Mouse (Mus musculus) cortical plate, adult 2 months (tissue): Measurements from ENCODE around the gene Shank1.

Source experiments
- CTCF ChIP-seq: fragments of 200-500 bp; IDR thresholded peaks from 2 replicates; pipeline ENCODE4 v1.5.1; 2011; ENCODE audit warnings: mild to moderate bottlenecking, control low read depth, low read length; ENCODE audit not compliant: insufficient read depth; ENCODE audit errors: extremely low read depth
- POLR2A ChIP-seq: fragments of 200-500 bp; IDR thresholded peaks from 2 replicates; pipeline ENCODE4 v1.6.1; 2011; ENCODE audit warnings: mild to moderate bottlenecking, low read length, control low read depth; ENCODE audit not compliant: insufficient read depth; ENCODE audit errors: extremely low read depth

DNA sequence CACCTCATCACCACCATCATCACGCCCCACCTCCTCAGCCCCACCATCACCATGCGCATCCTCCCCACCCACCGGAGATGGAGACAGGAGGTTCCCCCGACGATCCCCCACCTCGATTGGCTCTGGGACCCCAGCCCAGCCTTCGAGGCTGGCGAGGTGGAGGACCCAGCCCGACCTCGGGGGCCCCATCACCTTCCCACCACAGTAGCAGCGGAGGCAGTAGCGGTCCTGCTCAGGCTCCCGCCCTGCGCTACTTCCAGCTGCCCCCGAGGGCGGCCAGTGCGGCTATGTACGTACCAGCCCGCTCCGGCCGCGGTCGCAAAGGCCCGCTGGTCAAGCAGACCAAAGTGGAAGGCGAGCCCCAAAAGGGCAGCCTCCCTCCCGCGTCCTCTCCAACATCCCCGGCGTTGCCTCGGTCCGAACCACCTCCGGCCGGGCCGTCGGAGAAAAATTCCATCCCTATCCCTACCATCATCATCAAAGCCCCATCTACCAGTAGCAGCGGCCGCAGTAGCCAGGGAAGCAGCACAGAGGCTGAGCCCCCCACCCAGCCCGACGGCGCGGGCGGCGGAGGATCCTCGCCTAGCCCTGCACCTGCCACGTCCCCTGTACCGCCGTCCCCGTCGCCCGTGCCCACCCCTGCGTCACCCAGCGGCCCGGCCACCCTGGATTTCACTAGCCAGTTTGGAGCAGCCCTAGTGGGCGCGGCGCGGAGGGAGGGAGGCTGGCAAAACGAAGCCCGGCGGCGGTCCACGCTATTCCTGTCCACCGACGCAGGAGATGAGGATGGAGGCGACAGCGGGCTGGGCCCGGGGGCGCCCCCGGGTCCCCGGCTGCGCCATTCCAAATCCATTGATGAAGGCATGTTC lies 42.1 kb downstream of the Shank1 start:
- TF ChIP-seq CTCF (no peak), POLR2A (no peak)
